In genomic region chr6:72926755-72927482, GRCm38 (mm10) we compare ENCODE assay signal across 8 mouse cellular contexts. TPM values are rescaled to one million over a fixed set of nuclear protein-coding genes. Genes with fewer than 3 reads are reported as not detected.
DNase-seq lines count a peak whose midpoint lies in the region; ATAC-seq lines count a peak whose summit lies in the region.

No protein-coding gene starts in this region.

- H3K9me3 ChIP-seq in midbrain, embryonic 10.5 days (replicated peaks) = no peaks in the 10 kb centered on the region
- H3K9me3 ChIP-seq in midbrain, embryonic 13.5 days = no peaks in the 10 kb centered on the region
- no peaks in the 10 kb centered on the region for H3K9me3 ChIP-seq in kidney, embryonic 14.5 days (ENCODE audit: control insufficient read depth, low read length)

- WGBS in midbrain, embryonic 10.5 days = 20% methylated on average over 9 of the region's 9 CpGs
- 19% methylated on average over 9 of the region's 9 CpGs for WGBS in midbrain, embryonic 13.5 days
- 15% methylated on average over 9 of the region's 9 CpGs for WGBS in kidney, embryonic 14.5 days

- no peak overlapping the region for H3K4me3 ChIP-seq in midbrain, embryonic 10.5 days
- H3K4me3 ChIP-seq in midbrain, embryonic 13.5 days (replicated peaks) = no peak overlapping the region
- no peak overlapping the region for H3K4me3 ChIP-seq in kidney, embryonic 14.5 days (ENCODE audit: low read length)

- no peaks in the 10 kb centered on the region for H3K27me3 ChIP-seq in midbrain, embryonic 10.5 days (ENCODE audit: low read depth, poor library complexity, severe bottlenecking)
- H3K27me3 ChIP-seq in midbrain, embryonic 13.5 days = no peaks in the 10 kb centered on the region
- no peaks in the 10 kb centered on the region for H3K27me3 ChIP-seq in kidney, embryonic 14.5 days (ENCODE audit: control insufficient read depth, insufficient read depth, low read length)

- H3K4me1 ChIP-seq in midbrain, embryonic 10.5 days = peaks cover 9% of the 10 kb centered on the region
- no peaks in the 10 kb centered on the region for H3K4me1 ChIP-seq in midbrain, embryonic 13.5 days (replicated peaks)
- peaks cover 3% of the 10 kb centered on the region for H3K4me1 ChIP-seq in kidney, embryonic 14.5 days (ENCODE audit: control insufficient read depth, insufficient read depth, low read length)

- ATAC-seq in midbrain, embryonic 13.5 days = no peak
- ATAC-seq in granulocyte monocyte progenitor cell, adult 5-6 weeks (replicated peaks; ENCODE audit: poor library complexity, severe bottlenecking) = peak; percentile 57
- ATAC-seq in kidney, embryonic 14.5 days (ENCODE audit: low FRiP score, low TSS enrichment) = peak; percentile 95
- ATAC-seq in inflammation-experienced regulatory T-cells, adult 6 months = no peak

- no peaks in the 10 kb centered on the region for H3K36me3 ChIP-seq in midbrain, embryonic 10.5 days
- no peaks in the 10 kb centered on the region for H3K36me3 ChIP-seq in midbrain, embryonic 13.5 days
- H3K36me3 ChIP-seq in kidney, embryonic 14.5 days (ENCODE audit: control insufficient read depth, insufficient read depth, low read length) = no peaks in the 10 kb centered on the region

- peak; percentile 26 for DNase-seq in midbrain, embryonic 10.5 days (ENCODE audit: low spot score)
- peak; percentile 77 for DNase-seq in brain, adult 2 months (ENCODE audit: low read depth, low spot score)
- peak; percentile 76 for DNase-seq in lung, postnatal 36 days
- no peak for DNase-seq in spleen, postnatal 36 days (ENCODE audit: low spot score in 2 of 2)

- no peak overlapping the region for H3K9ac ChIP-seq in midbrain, embryonic 13.5 days (replicated peaks)
- no peak overlapping the region for H3K9ac ChIP-seq in kidney, embryonic 14.5 days (ENCODE audit: low read depth, low read length)

- H3K27ac ChIP-seq in midbrain, embryonic 10.5 days (replicated peaks) = no peak overlapping the region
- H3K27ac ChIP-seq in midbrain, embryonic 13.5 days = no peak overlapping the region
- H3K27ac ChIP-seq in kidney, embryonic 14.5 days (ENCODE audit: low read depth, low read length) = peak overlapping the region; percentile 53; the same call in 1 of the 2 replicates

- H3K4me2 ChIP-seq in midbrain, embryonic 13.5 days (replicated peaks) = no peak overlapping the region
- no peak overlapping the region for H3K4me2 ChIP-seq in kidney, embryonic 14.5 days (replicated peaks; ENCODE audit: low read depth, low read length)

RNA-seq across cellular contexts. Expression of gene Kcmf1, which starts 27.1 kb away (rescaled TPM):
- 24.0 and 25.6 TPM in 2 replicates for polyA plus RNA-seq in midbrain, embryonic 10.5 days (2016; fragmentation: Nextera tagmentation; extraction: Ambion mirVana)
- polyA plus RNA-seq in midbrain, embryonic 13.5 days (2015; fragmentation: Nextera tagmentation; extraction: Ambion mirVana) = 25.7 and 26.1 TPM in 2 replicates
- total RNA-seq in granulocyte monocyte progenitor cell, adult 5-6 weeks (2014; fragmentation: Nextera tagmentation) = 46.3 TPM in 2 replicates
- 101 and 122 TPM in 2 replicates for total RNA-seq in granulocyte monocyte progenitor cell, adult 5-6 weeks (2017)
- polyA plus RNA-seq in kidney, embryonic 14.5 days (2014; fragmentation: Nextera tagmentation; extraction: Ambion mirVana) = 35.9 and 47.9 TPM in 2 replicates
- 10 to 100 TPM in 2 of 3 experiments, 1 to 10 TPM in 1; 9.1 to 12.5 (median 10.3) TPM for polyA plus RNA-seq in inflammation-experienced regulatory T-cells, adult 6 months (2017; shearing (Covaris generic))

RNA-seq across cellular contexts. Expression of gene Tmsb10, which starts 31.6 kb away (rescaled TPM):
- 2,755 and 2,780 TPM in 2 replicates for polyA plus RNA-seq in midbrain, embryonic 10.5 days (2016; fragmentation: Nextera tagmentation; extraction: Ambion mirVana)
- 4,994 and 5,054 TPM in 2 replicates for polyA plus RNA-seq in midbrain, embryonic 13.5 days (2015; fragmentation: Nextera tagmentation; extraction: Ambion mirVana)
- 601 and 668 TPM in 2 replicates for total RNA-seq in granulocyte monocyte progenitor cell, adult 5-6 weeks (2014; fragmentation: Nextera tagmentation)
- 357 and 410 TPM in 2 replicates for total RNA-seq in granulocyte monocyte progenitor cell, adult 5-6 weeks (2017)
- polyA plus RNA-seq in kidney, embryonic 14.5 days (2014; fragmentation: Nextera tagmentation; extraction: Ambion mirVana) = 2,275 and 2,927 TPM in 2 replicates
- 1,000 to 10,000 TPM; 4,108 to 4,357 (median 4,244) TPM for polyA plus RNA-seq in inflammation-experienced regulatory T-cells, adult 6 months (2017; shearing (Covaris generic))

Comparison
In these comparisons a context has a peak if more than half of its experiments do, and no peak if none do; other contexts are left out.
1. DNase-seq: peak in midbrain, embryonic 10.5 days (single experiment), brain, adult 2 months (single experiment) and lung, postnatal 36 days (single experiment); none in spleen, postnatal 36 days (0 of 2).
2. ATAC-seq: peak in granulocyte monocyte progenitor cell, adult 5-6 weeks (single experiment) and kidney, embryonic 14.5 days (single experiment); none in midbrain, embryonic 13.5 days (single experiment) and inflammation-experienced regulatory T-cells, adult 6 months (single experiment).